Mouse (Mus musculus) left cerebral cortex, adult 9 months (tissue): ENCODE results near the gene Kit.

Source experiments
- DNase-seq, 2 experiments: peaks; one replicate each; pipeline ENCODE4 v3.0.0; 2022; ENCODE audit warnings: low spot score in 2 of 2

The Kit gene

GRCm38 (mm10) chr5:75589552-75590346, 15.0 kb downstream of the Kit start:
- no peak for DNase-seq

DNA sequence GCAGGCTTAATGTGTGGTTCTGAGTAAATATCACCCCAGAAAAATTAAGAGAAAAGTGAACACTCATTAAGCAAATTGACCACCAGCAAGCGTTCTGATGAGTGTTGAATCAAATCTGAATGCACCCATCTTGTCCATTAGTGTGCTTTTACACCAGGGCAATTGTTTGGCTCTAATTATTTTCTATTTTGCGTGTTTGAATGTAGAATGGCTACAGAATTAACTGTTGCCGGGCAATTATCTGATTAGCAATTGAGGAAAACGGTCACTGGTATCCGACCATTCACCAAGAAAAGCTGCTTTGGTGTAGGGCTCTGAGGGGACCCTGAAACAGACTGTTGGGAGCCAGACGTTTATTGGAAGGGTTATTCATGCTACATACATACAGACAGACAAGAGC, 16.2 kb downstream of the Kit start:
- no peak for DNase-seq

DNA sequence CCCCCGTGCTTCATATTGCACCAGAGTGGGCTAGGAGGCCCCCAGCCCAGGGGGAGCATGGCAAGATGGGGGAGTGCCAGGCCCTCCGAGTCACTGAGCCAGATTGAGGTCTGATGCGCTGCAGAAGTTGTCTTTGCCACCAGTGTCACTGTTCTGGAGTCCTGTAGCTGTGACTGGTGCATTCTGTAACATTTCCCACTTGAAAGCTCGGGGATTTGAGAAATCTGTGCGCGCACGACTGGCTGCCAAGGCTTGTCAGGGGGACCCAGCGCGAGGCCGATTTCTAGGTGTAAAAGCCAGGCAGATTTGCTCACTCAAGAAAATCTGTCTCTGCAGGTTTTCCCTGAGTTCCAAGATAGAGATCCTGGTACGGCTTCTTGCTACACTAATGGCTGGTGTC, 16.9 kb downstream of the Kit start:
- peak in 1 of 2 experiments; percentile 19 for DNase-seq

DNA sequence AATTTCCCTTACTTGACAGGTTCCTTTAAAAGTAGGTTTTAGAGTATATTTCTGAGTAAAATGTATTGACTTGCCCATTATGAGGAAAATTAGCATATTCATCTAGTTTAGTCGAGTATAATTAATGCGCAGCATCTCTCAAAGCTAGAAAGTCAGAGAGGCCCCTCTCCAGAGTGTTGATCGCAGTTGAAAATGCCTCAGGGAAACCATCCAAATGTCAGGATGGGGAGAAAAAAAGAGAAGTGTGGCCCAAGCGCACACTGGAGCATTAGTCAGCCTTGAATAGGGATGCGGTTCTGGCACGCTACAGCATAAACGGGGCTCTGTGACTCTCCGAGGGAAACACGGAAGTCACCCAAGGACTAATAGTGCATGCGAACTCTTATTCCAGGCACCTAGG, 20.6 kb downstream of the Kit start:
- DNase-seq = no peak

DNA sequence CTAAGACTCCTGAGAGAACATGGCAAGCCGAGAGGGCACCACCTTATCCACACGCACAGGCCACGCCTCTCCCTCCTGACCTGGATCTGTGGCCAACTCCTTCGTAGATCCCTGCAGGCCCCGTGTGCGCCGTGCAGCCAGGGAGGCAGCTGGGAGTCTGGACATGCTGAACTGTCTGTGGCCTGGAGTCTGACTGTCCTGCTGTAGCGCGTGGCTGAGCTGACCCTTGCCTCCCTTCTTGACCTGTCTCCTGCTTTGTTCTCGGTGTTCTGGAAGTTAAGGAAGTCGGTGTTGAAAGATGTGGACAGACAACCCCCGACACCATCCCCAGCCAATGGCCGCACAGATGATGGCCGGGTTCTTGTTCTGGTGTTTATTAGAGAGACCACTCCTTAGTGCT, 21.5 kb downstream of the Kit start:
- no peak for DNase-seq

DNA sequence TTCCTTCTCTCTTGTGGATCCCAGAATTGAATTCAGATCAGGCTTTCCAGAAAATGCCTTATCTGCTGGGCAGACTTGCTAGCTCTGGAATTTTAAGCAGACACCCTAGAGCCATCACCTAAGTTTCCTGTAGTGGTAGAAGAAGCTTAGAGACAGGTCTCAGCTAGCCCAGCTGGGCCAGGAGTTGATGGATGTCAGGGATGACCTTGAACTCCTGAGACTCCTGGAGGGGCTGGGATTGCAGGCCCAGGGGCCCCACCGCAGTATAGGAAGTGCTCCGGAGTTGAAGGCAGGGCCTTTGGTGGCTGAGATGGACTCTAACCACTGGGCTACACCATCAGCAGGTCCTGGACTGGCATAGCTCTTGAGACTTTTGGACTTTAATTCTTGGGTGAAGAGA, 22.6 kb downstream of the Kit start:
- DNase-seq = no peak

- no peak for DNase-seq
Observed at GRCm38 (mm10) chr5:75598491-75598890, 23.8 kb downstream of the Kit start.

DNA sequence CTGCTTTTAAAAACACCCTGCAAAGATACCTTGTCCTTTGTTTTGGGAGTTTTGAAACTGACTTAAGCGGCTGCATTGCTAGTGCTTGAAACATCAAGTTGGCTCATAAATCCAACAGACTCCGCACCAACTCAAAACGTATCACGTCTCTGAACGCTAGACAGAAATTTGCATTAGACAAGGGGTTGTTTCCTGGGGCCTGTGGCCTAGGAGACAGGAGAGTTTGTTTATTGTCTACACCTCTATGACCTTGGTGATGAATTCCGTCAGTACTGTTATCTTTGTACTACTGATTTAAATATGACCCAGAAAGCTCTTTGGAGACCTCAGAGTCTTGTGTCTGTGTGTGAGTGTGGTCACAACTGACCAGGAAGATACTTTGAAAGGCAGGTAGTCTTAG, 25.3 kb downstream of the Kit start:
- no peak for DNase-seq

GRCm38 (mm10) chr5:75604238-75604637, 29.5 kb downstream of the Kit start:
- DNase-seq = no peak

- no peak for DNase-seq
Observed at GRCm38 (mm10) chr5:75606898-75607297, 32.2 kb downstream of the Kit start.

GRCm38 (mm10) chr5:75607971-75608370, 33.3 kb downstream of the Kit start:
- DNase-seq = no peak

- no peak for DNase-seq
Observed at GRCm38 (mm10) chr5:75612380-75612779, 37.7 kb downstream of the Kit start.

DNA sequence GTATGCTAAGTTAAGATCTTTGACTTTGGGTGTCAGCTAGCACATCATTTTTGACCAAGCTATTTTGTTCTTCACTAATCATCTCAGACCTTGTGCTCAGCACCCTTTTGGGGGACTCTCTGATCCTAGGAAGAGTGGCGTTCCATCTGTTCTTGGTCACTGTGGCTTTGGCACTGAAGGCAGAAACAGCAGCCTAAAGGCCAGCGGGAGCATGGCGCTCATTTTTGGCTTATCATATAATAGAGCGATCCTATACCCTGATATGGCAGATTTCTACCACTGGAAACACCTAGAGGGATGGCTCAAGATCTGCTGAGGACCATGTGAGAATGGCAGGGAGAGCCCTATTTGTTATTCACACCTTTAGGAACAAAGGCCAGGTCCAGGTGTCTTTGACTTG, 38.2 kb downstream of the Kit start:
- no peak for DNase-seq

DNA sequence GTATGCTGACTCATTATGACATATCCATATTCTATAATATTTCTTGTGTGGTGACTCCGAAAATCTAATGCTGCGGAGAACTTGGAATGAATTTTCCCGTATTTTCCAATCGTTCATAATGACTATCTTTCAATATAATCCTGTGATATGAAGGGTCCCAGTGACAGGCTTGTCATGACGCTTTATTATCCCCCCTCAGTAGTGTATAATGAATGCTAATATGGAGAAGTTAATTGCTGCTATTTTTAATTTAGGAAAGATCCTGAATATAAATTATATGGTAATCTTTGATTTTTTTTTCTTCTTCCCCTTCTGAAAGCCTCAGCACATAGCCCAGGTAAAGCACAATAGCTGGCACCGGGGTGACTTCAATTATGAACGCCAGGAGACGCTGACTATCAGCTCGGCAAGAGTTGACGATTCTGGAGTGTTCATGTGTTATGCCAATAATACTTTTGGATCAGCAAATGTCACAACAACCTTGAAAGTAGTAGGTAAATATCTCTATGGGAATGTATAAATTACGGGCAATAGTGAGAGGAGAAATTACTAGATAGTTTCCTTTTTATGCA, 40.4 kb downstream of the Kit start:
- DNase-seq = no peak

DNA sequence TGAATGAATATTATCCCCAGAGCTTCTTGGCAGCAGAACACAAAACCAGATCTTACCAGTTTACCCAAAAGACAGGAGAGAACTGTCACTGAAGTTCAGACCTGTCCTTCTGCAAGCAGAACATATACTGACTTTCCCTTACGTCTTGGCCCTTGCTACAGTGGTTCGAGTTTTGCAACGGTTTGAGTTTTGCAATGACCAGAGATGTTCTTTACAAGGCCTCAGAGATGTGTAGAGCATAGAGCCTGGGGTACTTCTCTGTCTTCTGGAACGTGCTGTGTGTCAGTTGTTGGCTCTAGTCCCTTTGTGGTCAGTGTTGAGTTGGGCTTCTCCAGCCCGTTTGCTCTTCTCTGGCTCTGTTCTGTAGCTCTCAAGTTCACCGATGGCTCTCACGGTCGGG, 40.9 kb downstream of the Kit start:
- no peak for DNase-seq

GRCm38 (mm10) chr5:75622401-75622800, 47.7 kb downstream of the Kit start:
- no peak for DNase-seq

DNA sequence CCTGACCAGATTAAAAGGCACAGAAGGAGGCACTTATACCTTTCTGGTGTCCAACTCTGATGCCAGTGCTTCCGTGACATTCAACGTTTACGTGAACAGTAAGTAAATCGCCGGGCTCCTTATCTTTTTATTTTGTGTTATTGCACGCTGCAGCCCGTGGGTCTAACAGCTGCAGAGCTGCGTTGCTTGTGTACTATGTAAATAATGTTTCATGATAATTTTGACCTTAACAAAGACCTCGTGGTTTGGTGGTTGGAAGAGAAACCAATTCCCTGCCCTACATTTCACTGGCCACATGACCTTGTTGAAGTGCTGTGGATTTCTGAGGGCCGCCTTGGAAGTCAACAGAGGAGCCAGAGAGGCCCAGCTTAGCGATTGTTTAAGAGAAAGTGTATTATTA, 48.3 kb downstream of the Kit start:
- DNase-seq = no peak

DNA sequence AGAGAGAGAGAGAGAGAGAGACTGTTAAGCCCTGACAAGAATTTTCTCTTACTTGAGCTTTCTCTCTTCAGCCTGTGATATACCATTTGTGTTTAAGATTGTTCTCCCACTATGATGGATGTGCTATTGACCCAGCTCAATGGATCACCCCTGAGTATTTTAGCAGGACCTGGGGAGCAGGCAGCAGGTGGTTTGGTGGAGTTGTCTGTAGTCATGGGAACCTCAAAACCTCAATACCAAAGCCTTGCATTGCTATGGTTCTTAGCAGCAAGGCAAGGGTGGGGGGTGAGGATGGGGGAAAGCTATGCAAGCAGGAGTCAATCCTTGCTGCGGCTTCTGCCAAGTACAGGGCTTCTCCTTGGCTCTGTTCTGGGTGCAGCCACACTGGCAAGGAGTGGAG, 48.8 kb downstream of the Kit start:
- no peak for DNase-seq

DNA sequence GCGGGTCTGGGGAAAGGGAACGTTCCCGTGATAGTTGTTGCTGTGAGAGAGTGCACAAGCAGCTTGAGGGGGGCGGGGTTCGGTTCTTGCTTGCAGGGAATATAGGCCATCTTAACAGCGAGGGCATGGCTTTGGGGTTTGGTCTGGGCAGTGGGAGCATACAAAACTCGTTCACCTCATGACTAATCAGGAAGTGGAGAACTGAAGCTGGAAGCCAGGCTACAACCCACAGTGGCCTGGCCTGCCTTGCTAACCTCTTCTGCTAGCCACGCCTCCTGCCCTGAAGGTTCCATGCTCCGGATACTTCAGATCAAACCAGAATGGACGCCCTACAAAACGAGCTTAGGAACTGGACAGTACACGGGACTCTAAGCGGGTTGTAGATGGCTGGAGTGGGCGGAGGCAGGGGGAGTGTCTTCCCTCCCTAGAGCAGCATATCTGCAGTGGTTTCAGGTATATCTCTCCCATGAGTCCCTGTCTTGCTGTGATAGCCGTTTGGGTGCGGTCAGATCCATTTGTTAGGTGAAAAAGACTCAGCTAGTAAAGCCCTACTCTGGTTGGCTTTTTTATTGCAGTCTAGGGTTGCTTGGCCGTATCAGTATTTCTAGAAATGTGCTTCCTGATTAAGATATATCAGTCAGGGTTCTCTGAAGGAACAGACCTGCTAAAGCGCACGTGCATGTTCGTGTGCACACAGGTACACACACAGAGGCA, 49.4 kb downstream of the Kit start:
- no peak for DNase-seq

DNA sequence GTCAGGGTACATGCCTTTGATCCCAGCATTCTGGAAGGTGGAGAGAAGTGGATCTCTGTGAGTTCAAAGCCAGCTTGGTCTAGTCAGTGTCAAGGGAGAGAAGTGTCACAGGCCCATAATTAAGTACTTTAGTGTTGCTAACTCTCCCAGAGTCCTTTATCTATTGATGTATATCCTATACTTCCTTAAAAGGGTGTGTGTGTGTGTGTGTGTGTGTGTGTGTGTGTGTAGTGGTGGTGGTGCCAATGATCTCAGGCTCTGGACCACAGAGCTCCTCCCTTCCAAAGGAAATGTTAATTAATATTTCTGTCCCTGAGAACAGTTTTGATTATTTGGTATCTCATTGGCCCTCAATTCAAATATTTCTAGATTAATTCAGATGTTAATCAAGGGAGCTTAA, 50.3 kb downstream of the Kit start:
- no peak for DNase-seq

DNA sequence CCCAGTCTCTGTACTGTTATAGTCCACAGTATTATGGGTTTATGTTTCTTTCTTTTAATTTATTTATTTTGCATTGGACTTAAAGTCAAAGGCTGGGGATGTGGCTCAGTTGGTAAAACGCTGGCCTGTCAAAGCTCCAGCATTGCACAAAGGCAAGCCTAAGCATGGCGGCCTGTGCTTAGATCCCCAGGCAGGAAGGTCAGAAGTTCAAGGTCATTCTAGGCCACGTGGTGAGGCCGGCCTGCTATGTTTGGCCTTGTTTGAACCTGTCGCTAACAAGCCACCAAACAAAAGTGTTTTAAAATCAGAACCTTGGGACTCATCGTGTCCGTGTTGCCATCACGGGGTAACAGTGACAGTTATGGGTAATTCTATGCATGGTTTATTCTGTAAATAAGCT, 51.6 kb downstream of the Kit start:
- DNase-seq = no peak

DNA sequence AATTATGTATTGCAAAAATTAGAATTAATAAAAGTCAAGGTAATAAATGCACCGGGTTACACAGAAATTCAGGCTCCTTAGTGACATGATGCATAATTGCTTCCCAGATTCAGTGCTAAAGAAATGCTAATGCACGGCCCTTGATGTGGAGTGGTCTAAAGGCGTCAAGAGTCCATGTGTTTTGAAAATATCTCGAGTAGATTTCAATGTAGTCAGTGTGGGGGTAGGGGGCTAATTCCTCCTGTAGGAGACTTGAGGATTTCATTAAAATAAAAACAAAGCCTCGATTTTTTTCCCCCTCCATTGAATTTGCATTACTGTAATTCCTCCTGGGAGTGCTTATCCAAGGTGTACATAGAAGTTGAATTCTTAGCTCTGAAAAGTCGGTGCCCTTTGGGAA, 52.0 kb downstream of the Kit start:
- no peak for DNase-seq

- DNase-seq = no peak
Observed at GRCm38 (mm10) chr5:75632257-75632656, 57.5 kb downstream of the Kit start.
